In genomic region chr16:34343968-34344367, GRCm38 (mm10) we compare ENCODE assay signal across 8 mouse cellular contexts.
DNase-seq lines count a peak whose midpoint lies in the region; ATAC-seq and TF ChIP-seq lines count a peak whose summit lies in the region.

No protein-coding gene starts in this region.

- no peak overlapping the region for H3K4me2 ChIP-seq in kidney, embryonic 16.5 days (replicated peaks; ENCODE audit: low read depth, low read length)
- H3K4me2 ChIP-seq in hindbrain, embryonic 11.5 days (replicated peaks; ENCODE audit: low read depth, low read length) = no peak overlapping the region

- H3K9me3 ChIP-seq in kidney, embryonic 16.5 days (ENCODE audit: low read length) = no peaks in the 10 kb centered on the region
- H3K9me3 ChIP-seq in hindbrain, embryonic 11.5 days (ENCODE audit: control insufficient read depth, low read length) = no peaks in the 10 kb centered on the region

- peak; percentile 80 for TF ChIP-seq CTCF in kidney, adult 2 months (conservative IDR thresholded peaks at IDR 0.05; ENCODE audit: insufficient read depth, insufficient read length, low read depth, low read length)
- TF ChIP-seq CTCF in brain, embryonic 14.5 days (IDR thresholded peaks at IDR 0.05; ENCODE audit: borderline replicate concordance, extremely low read depth, insufficient read depth, insufficient read length) = peak; percentile 64; the same call in 1 of the 2 replicates
- peak; percentile 66 for TF ChIP-seq CTCF in lung, adult 2 months (IDR thresholded peaks at IDR 0.05; ENCODE audit: insufficient read depth, low read length)

- H3K36me3 ChIP-seq in kidney, adult 2 months (ENCODE audit: control insufficient read depth, insufficient read depth, low read length) = no peaks in the 10 kb centered on the region
- no peaks in the 10 kb centered on the region for H3K36me3 ChIP-seq in kidney, embryonic 16.5 days (ENCODE audit: insufficient read depth, low read length)
- no peaks in the 10 kb centered on the region for H3K36me3 ChIP-seq in hindbrain, embryonic 11.5 days (ENCODE audit: control insufficient read depth, insufficient read depth, low read length)

- no peak overlapping the region for H3K9ac ChIP-seq in kidney, embryonic 16.5 days (replicated peaks; ENCODE audit: low read length)
- no peak overlapping the region for H3K9ac ChIP-seq in hindbrain, embryonic 11.5 days (ENCODE audit: low read depth, low read length)

- no peak overlapping the region for H3K4me3 ChIP-seq in kidney, adult 2 months (ENCODE audit: insufficient read depth, low read depth, low read length)
- H3K4me3 ChIP-seq in kidney, embryonic 16.5 days (ENCODE audit: low read length) = no peak overlapping the region
- no peak overlapping the region for H3K4me3 ChIP-seq in hindbrain, embryonic 11.5 days (ENCODE audit: low read depth, low read length)
- no peak overlapping the region for H3K4me3 ChIP-seq in lung, adult 2 months (replicated peaks; ENCODE audit: extremely low read depth, low read depth, low read length)

- no peak for TF ChIP-seq POLR2A in kidney, adult 2 months (IDR thresholded peaks at IDR 0.05; ENCODE audit: low read depth, low read length)
- TF ChIP-seq POLR2A in brain, embryonic 14.5 days (IDR thresholded peaks at IDR 0.05; ENCODE audit: borderline replicate concordance, extremely low read depth, insufficient read depth, insufficient read length, poor library complexity, severe bottlenecking) = no peak
- no peak for TF ChIP-seq POLR2A in lung, adult 2 months (IDR thresholded peaks at IDR 0.05; ENCODE audit: borderline replicate concordance, extremely low read depth, low read depth, low read length)

- peak; percentile 77 for DNase-seq in kidney, adult 2 months
- DNase-seq in MN1 (ENCODE audit: low spot score) = peak; percentile 74
- DNase-seq in brain, embryonic 14.5 days (ENCODE audit: low read depth) = peak; percentile 78
- peak; percentile 50 for DNase-seq in hindbrain, embryonic 11.5 days (ENCODE audit: low spot score)
- peak; percentile 62 for DNase-seq in lung, adult 2 months
- DNase-seq in yolk sac, embryonic 10.5 days (ENCODE audit: low spot score) = no peak

- ATAC-seq in kidney, embryonic 16.5 days (ENCODE audit: low FRiP score, low TSS enrichment) = no peak
- ATAC-seq in hindbrain, embryonic 11.5 days (ENCODE audit: low FRiP score) = no peak
- no peak for ATAC-seq in erythroid progenitor cell, adult 5-6 weeks (replicated peaks; ENCODE audit: low FRiP score, poor library complexity, severe bottlenecking)

- 19% methylated on average over 1 of the region's 1 CpGs for WGBS in kidney, adult 2 months
- WGBS in kidney, embryonic 16.5 days = 59% methylated on average over 1 of the region's 1 CpGs
- 54% methylated on average over 1 of the region's 1 CpGs for WGBS in hindbrain, embryonic 11.5 days
- WGBS in lung, adult 2 months = 27% methylated on average over 1 of the region's 1 CpGs

- no peaks in the 10 kb centered on the region for H3K27me3 ChIP-seq in kidney, adult 2 months (replicated peaks; ENCODE audit: control insufficient read depth, insufficient read depth, low read length)
- no peaks in the 10 kb centered on the region for H3K27me3 ChIP-seq in kidney, embryonic 16.5 days (ENCODE audit: insufficient read depth, low read length)
- H3K27me3 ChIP-seq in hindbrain, embryonic 11.5 days (ENCODE audit: control insufficient read depth, insufficient read depth, low read length) = no peaks in the 10 kb centered on the region

- H3K27ac ChIP-seq in kidney, adult 2 months (ENCODE audit: insufficient read depth, low read depth, low read length) = no peak overlapping the region
- H3K27ac ChIP-seq in kidney, embryonic 16.5 days (ENCODE audit: low read length) = no peak overlapping the region
- no peak overlapping the region for H3K27ac ChIP-seq in hindbrain, embryonic 11.5 days (ENCODE audit: low read depth, low read length)

- H3K4me1 ChIP-seq in kidney, adult 2 months (ENCODE audit: control insufficient read depth, insufficient read depth, low read length) = peaks cover 27% of the 10 kb centered on the region
- peaks cover 13% of the 10 kb centered on the region for H3K4me1 ChIP-seq in kidney, embryonic 16.5 days (ENCODE audit: insufficient read depth, low read length)
- H3K4me1 ChIP-seq in hindbrain, embryonic 11.5 days (replicated peaks; ENCODE audit: control insufficient read depth, insufficient read depth, low read length) = no peaks in the 10 kb centered on the region
- peaks cover 10% of the 10 kb centered on the region; the same call in 1 of the 2 replicates for H3K4me1 ChIP-seq in lung, adult 2 months (ENCODE audit: control insufficient read depth, insufficient read depth, low read length)
